19 mouse cellular contexts compared by ENCODE assay signal in genomic region chr17:11414288-11414687, GRCm38 (mm10).
"Had no signal": no experiment of that assay in that cellular context is flagged by ENCODE, and none has a peak within 500 bp of the region (broad histone marks: within the 10 kb centered on the region; RNA-seq: fewer than 3 reads in every experiment).

No protein-coding gene starts in this region.

- ATAC-seq: midbrain, embryonic 16.5 days had no signal

- H3K9ac ChIP-seq: lung, embryonic 14.5 days; midbrain, embryonic 12.5 days; neural tube, embryonic 13.5 days; neural tube, embryonic 15.5 days had no signal

- H3K4me2 ChIP-seq: lung, embryonic 14.5 days; midbrain, embryonic 12.5 days; neural tube, embryonic 13.5 days; neural tube, embryonic 15.5 days had no signal

- H3K4me1 ChIP-seq: midbrain, embryonic 12.5 days; neural tube, embryonic 15.5 days had no signal

- DNase-seq: lung, adult 18-20 months; lung, embryonic 14.5 days; lung, postnatal 10 days; lung, postnatal 4 days; midbrain, embryonic 14.5 days; retina, postnatal 1 day; right cerebral cortex, adult 18-20 months; right cerebral cortex, postnatal 25 days; right cerebral cortex, postnatal 4 days; spleen, adult 18-20 months; thymus, adult 18-20 months; thymus, postnatal 14 days; thymus, postnatal 36 days had no signal

- H3K27ac ChIP-seq: midbrain, embryonic 10.5 days; midbrain, embryonic 12.5 days; neural tube, embryonic 13.5 days; neural tube, embryonic 15.5 days had no signal

- H3K9me3 ChIP-seq: midbrain, embryonic 10.5 days; midbrain, embryonic 12.5 days; neural tube, embryonic 13.5 days; neural tube, embryonic 15.5 days had no signal

- H3K4me3 ChIP-seq: midbrain, embryonic 10.5 days; midbrain, embryonic 12.5 days; myocyte; neural tube, embryonic 13.5 days; neural tube, embryonic 15.5 days had no signal

- H3K36me3 ChIP-seq: midbrain, embryonic 10.5 days; midbrain, embryonic 12.5 days; neural tube, embryonic 13.5 days; neural tube, embryonic 15.5 days had no signal

- H3K27me3 ChIP-seq: midbrain, embryonic 12.5 days; neural tube, embryonic 13.5 days; neural tube, embryonic 15.5 days had no signal
